Mouse (Mus musculus): Measurements from ENCODE around the gene Herpud2.

Herpud2 gene

GRCm38 (mm10) chr9:25151611-25152241 lies at the start of gene Herpud2:
Gene Herpud2 (minus strand): TSS chr9:25151820.
- DNase-seq (ENCODE audit: low spot score in 2 of 2) = peak; percentile 88 to 92

- no peak for DNase-seq (ENCODE audit: low spot score in 2 of 2)
Observed at GRCm38 (mm10) chr9:25200987-25201386, 49.4 kb upstream of the Herpud2 start.

GRCm38 (mm10) chr9:25200148-25200547 lies 48.5 kb upstream of the Herpud2 start:
- DNase-seq (ENCODE audit: low spot score in 2 of 2) = no peak

- DNase-seq (ENCODE audit: low spot score in 2 of 2) = no peak
Observed at GRCm38 (mm10) chr9:25196746-25197145, 45.1 kb upstream of the Herpud2 start.

- no peak for DNase-seq (ENCODE audit: low spot score in 2 of 2)
Observed at GRCm38 (mm10) chr9:25191612-25192011, 40.0 kb upstream of the Herpud2 start.

- no peak for DNase-seq (ENCODE audit: low spot score in 2 of 2)
Observed at GRCm38 (mm10) chr9:25186501-25186900, 34.9 kb upstream of the Herpud2 start.

GRCm38 (mm10) chr9:25185854-25186253 lies 34.2 kb upstream of the Herpud2 start:
- no peak for DNase-seq (ENCODE audit: low spot score in 2 of 2)

GRCm38 (mm10) chr9:25184606-25185005 lies 33.0 kb upstream of the Herpud2 start:
- no peak for DNase-seq (ENCODE audit: low spot score in 2 of 2)

- no peak for DNase-seq (ENCODE audit: low spot score in 2 of 2)
Observed at GRCm38 (mm10) chr9:25178066-25178465, 26.4 kb upstream of the Herpud2 start.

GRCm38 (mm10) chr9:25177201-25177600 lies 25.6 kb upstream of the Herpud2 start:
- DNase-seq (ENCODE audit: low spot score in 2 of 2) = no peak

GRCm38 (mm10) chr9:25176562-25176961 lies 24.9 kb upstream of the Herpud2 start:
- no peak for DNase-seq (ENCODE audit: low spot score in 2 of 2)

- DNase-seq (ENCODE audit: low spot score in 2 of 2) = no peak
Observed at GRCm38 (mm10) chr9:25175978-25176377, 24.4 kb upstream of the Herpud2 start.

GRCm38 (mm10) chr9:25175039-25175442 lies 23.4 kb upstream of the Herpud2 start:
- DNase-seq (ENCODE audit: low spot score in 2 of 2) = peak; percentile 73 to 83

GRCm38 (mm10) chr9:25174614-25175013 lies 23.0 kb upstream of the Herpud2 start:
- no peak for DNase-seq (ENCODE audit: low spot score in 2 of 2)

GRCm38 (mm10) chr9:25173171-25173570 lies 21.6 kb upstream of the Herpud2 start:
- DNase-seq (ENCODE audit: low spot score in 2 of 2) = no peak

- DNase-seq (ENCODE audit: low spot score in 2 of 2) = no peak
Observed at GRCm38 (mm10) chr9:25169626-25170025, 18.0 kb upstream of the Herpud2 start.

GRCm38 (mm10) chr9:25167458-25168084 lies 16.0 kb upstream of the Herpud2 start:
- DNase-seq (ENCODE audit: low spot score in 2 of 2) = peak in 1 of 2 experiments; percentile 72

GRCm38 (mm10) chr9:25158218-25158617 lies 6.6 kb upstream of the Herpud2 start:
- no peak for DNase-seq (ENCODE audit: low spot score in 2 of 2)

- no peak for DNase-seq (ENCODE audit: low spot score in 2 of 2)
Observed at GRCm38 (mm10) chr9:25156377-25156776, 4.8 kb upstream of the Herpud2 start.

GRCm38 (mm10) chr9:25153066-25153465 lies 1.4 kb upstream of the Herpud2 start:
- DNase-seq (ENCODE audit: low spot score in 2 of 2) = no peak

GRCm38 (mm10) chr9:25152457-25152856 lies 837 bp upstream of the Herpud2 start:
- no peak for DNase-seq (ENCODE audit: low spot score in 2 of 2)

GRCm38 (mm10) chr9:25150791-25151610 lies 619 bp downstream of the Herpud2 start:
- peak; percentile 49 to 66 for DNase-seq (ENCODE audit: low spot score in 2 of 2)

- DNase-seq (ENCODE audit: low spot score in 2 of 2) = no peak
Observed at GRCm38 (mm10) chr9:25148767-25149166, 2.9 kb downstream of the Herpud2 start.

All from frontal cortex, postnatal 10 days (tissue).